Comparison of ENCODE assay signal across 13 mouse cellular contexts in the genomic region with DNA sequence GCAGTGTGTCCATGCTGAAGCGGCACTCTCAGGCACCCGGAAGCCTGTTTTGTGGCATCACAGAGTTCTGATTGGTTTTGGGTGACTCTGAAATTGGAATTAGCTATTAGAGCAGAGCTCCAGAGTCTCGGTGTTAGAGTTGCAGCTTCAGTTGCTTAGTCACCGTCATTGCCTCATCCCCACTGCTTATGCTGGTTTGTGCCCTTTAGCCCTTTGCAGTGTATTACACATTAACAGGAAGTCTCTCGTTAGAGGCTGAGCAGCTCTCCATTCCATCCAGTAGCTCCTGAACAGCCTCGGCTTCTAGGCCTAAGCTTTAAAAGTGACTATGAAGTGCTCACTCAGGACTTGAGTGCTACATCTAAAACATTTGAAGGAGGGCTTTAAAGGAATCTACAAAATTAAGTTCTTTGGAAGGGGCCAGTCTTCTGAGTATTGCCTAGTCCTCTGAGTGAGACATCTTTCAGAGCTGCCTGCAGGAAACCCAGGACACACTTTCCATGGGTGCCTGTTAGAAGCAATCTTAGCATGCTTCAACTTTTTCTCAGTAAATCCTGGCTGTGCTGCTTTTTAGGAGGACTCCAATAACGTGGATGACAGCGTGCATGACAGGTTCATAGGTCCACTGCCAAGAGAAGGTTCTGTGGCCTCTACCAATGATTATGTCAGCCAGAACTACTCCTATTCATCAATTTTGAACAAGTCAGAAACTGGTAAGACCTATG. TPM values are rescaled to one million over a fixed set of nuclear protein-coding genes. Genes with fewer than 3 reads are reported as not detected.
A peak's percentile ranks its signal among the peaks of the same experiment; 100 is the strongest.
DNase-seq lines count a peak whose midpoint lies in the region; ATAC-seq lines count a peak whose summit lies in the region.
"Had no signal": no experiment of that assay in that cellular context is flagged by ENCODE, and none has a peak within 500 bp of the region (broad histone marks: within the 10 kb centered on the region; RNA-seq: fewer than 3 reads in every experiment).

No protein-coding gene starts in this region.

- peak overlapping the region; percentile 26; the same call in 1 of the 2 replicates for H3K27ac ChIP-seq in intestine, embryonic 16.5 days (ENCODE audit: low read length)
- H3K27ac ChIP-seq in liver, embryonic 12.5 days, result peak overlapping the region; percentile 65
- H3K27ac ChIP-seq: forebrain, embryonic 10.5 days had no signal

- no peak overlapping the region for H3K4me2 ChIP-seq in intestine, embryonic 16.5 days (ENCODE audit: low read depth, low read length)
- H3K4me2 ChIP-seq in liver, embryonic 12.5 days, result no peak overlapping the region

- H3K9me3 ChIP-seq in intestine, embryonic 16.5 days (ENCODE audit: control insufficient read depth, low read length), result no peaks in the 10 kb centered on the region
- no peaks in the 10 kb centered on the region for H3K9me3 ChIP-seq in liver, embryonic 12.5 days (replicated peaks)
- no peaks in the 10 kb centered on the region for H3K9me3 ChIP-seq in megakaryocyte, embryonic 14.5 days
- H3K9me3 ChIP-seq: forebrain, embryonic 10.5 days; G1E had no signal

- peak; percentile 28 to 43 for DNase-seq in adrenal gland, postnatal 36 days
- no peak for DNase-seq in cerebellum, adult 11 months
- no peak for DNase-seq in embryo, embryonic 9.5 days (ENCODE audit: extremely low spot score)
- no peak for DNase-seq in heart, adult 11 months
- no peak for DNase-seq in heart, postnatal 10 days
- DNase-seq: cerebellum, adult 2 months; heart, postnatal 4 days; thymus, postnatal 25 days had no signal

- intact Hi-C loops in heart, postnatal 10 days (cut with DNase I), result no loop called here

- no peaks in the 10 kb centered on the region; the same call in 1 of the 2 replicates for H3K36me3 ChIP-seq in intestine, embryonic 16.5 days (ENCODE audit: control insufficient read depth, insufficient read depth, low read length)
- peaks cover 44% of the 10 kb centered on the region for H3K36me3 ChIP-seq in liver, embryonic 12.5 days
- H3K36me3 ChIP-seq in megakaryocyte, embryonic 14.5 days (replicated peaks; ENCODE audit: low read length), result peaks cover 73% of the 10 kb centered on the region

- no peak overlapping the region for H3K4me3 ChIP-seq in intestine, embryonic 16.5 days (ENCODE audit: low read length)
- H3K4me3 ChIP-seq in liver, embryonic 12.5 days, result no peak overlapping the region
- H3K4me3 ChIP-seq in megakaryocyte, embryonic 14.5 days (replicated peaks), result peak overlapping the region; percentile 53
- H3K4me3 ChIP-seq: forebrain, embryonic 10.5 days had no signal

- peak; percentile 98 for ATAC-seq in intestine, embryonic 16.5 days
- peak; percentile 74 for ATAC-seq in liver, embryonic 12.5 days

- H3K9ac ChIP-seq in intestine, embryonic 16.5 days (ENCODE audit: low read depth, low read length), result no peak overlapping the region
- no peak overlapping the region for H3K9ac ChIP-seq in liver, embryonic 12.5 days

- WGBS in intestine, embryonic 16.5 days, result 56% methylated on average over 8 of the region's 8 CpGs
- WGBS in liver, embryonic 12.5 days (ENCODE audit: insufficient replicate concordance), result 69% methylated on average over 8 of the region's 8 CpGs

- H3K4me1 ChIP-seq in intestine, embryonic 16.5 days (ENCODE audit: control insufficient read depth, insufficient read depth, low read length), result peaks cover 2% of the 10 kb centered on the region; the same call in 1 of the 2 replicates
- H3K4me1 ChIP-seq in liver, embryonic 12.5 days, result peaks cover 4% of the 10 kb centered on the region; the same call in 1 of the 2 replicates
- H3K4me1 ChIP-seq in megakaryocyte, embryonic 14.5 days, result peaks cover 61% of the 10 kb centered on the region
- H3K4me1 ChIP-seq: forebrain, embryonic 10.5 days had no signal

- no peaks in the 10 kb centered on the region for H3K27me3 ChIP-seq in intestine, embryonic 16.5 days (replicated peaks; ENCODE audit: control insufficient read depth, insufficient read depth, low read length)
- H3K27me3 ChIP-seq in liver, embryonic 12.5 days (replicated peaks), result no peaks in the 10 kb centered on the region
- H3K27me3 ChIP-seq in megakaryocyte, embryonic 14.5 days (replicated peaks), result no peaks in the 10 kb centered on the region

RNA-seq across cellular contexts. Expression of a gene that starts 32.8 kb away (rescaled TPM):
- 10 to 100 TPM; 65.1 to 74.9 TPM for total RNA-seq in adrenal gland, postnatal 36 days (2021)
- polyA plus RNA-seq in intestine, embryonic 16.5 days (2015; fragmentation: Nextera tagmentation; extraction: Ambion mirVana), result 48.7 and 50.8 TPM in 2 replicates
- polyA plus RNA-seq in liver, embryonic 12.5 days (2016; fragmentation: Nextera tagmentation; extraction: Ambion mirVana), result 36.9 and 37.2 TPM in 2 replicates
- polyA plus RNA-seq in megakaryocyte, embryonic 14.5 days (2012; ENCODE audit: insufficient read depth, low replicate concordance), result 0.80 and 3.0 TPM in 2 replicates
- 10 to 100 TPM; 74.5 to 86.4 TPM for total RNA-seq in heart, postnatal 10 days (2021)

Comparison
In these comparisons a context has a peak if more than half of its experiments do, and no peak if none do; other contexts are left out.
1. DNase-seq: peak in adrenal gland, postnatal 36 days (2 of 2); none in cerebellum, adult 11 months (single experiment), embryo, embryonic 9.5 days (single experiment), heart, adult 11 months (single experiment) and heart, postnatal 10 days (0 of 2).